Mouse (Mus musculus): Measurements from ENCODE around the gene Prim2. TPM values are rescaled to one million over a fixed set of nuclear protein-coding genes. Genes with fewer than 3 reads are reported as not detected.
A peak's percentile ranks its signal among the peaks of the same experiment; 100 is the strongest.

Gene Prim2
- polyA plus RNA-seq, 1 experiment from 2014 or later, result 30.5 TPM

DNA sequence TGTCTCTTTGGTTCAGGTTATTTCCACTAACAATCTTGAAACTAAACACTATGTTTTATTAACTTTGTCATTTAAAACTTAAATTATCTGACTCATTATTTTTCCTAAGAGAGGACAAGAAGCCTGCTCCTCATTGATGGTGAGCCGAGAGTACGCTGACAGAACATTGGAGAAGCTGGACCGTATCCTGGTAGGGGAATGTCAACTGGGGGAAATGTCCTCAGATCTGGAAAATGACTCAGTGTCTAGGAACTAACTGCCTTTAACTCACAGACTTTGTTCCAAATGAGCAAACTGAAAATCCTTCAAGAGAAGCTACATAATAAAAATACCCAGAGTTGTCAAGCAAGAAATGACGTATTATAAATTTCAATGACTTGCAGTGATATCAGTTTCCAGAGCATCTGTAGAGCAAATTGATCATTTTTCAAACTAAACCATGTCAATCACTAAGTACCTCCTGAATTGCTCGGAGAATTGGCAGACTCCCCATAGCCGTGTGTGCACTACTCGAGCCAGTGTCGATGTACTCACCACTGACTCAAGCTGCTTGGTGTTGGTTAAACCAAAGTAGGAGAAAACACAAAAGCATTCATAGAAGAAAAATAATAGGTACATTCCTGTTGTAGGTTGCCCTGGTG lies 20.0 kb upstream of the Prim2 start:
- Histone ChIP-seq H3K4me1 (ENCODE audit: control insufficient read depth, insufficient read depth, low read length) (no peaks in the 10 kb centered on the region), H3K4me3 (replicated peaks; ENCODE audit: low read length) (no peak overlapping the region), H3K27me3 (ENCODE audit: control insufficient read depth, insufficient read depth, low read length) (no peaks in the 10 kb centered on the region), H3K27ac (ENCODE audit: low read length) (no peak overlapping the region), H3K9ac (ENCODE audit: low read length) (no peak overlapping the region), H3K4me2 (ENCODE audit: low read depth, low read length) (no peak overlapping the region), H3K36me3 (ENCODE audit: control insufficient read depth, insufficient read depth, low read length) (no peaks in the 10 kb centered on the region), H3K9me3 (replicated peaks; ENCODE audit: control insufficient read depth, low read length) (no peaks in the 10 kb centered on the region)
- no peak for ATAC-seq (ENCODE audit: insufficient read depth, low FRiP score)
- WGBS, result 58% methylated on average over 8 of the region's 8 CpGs

DNA sequence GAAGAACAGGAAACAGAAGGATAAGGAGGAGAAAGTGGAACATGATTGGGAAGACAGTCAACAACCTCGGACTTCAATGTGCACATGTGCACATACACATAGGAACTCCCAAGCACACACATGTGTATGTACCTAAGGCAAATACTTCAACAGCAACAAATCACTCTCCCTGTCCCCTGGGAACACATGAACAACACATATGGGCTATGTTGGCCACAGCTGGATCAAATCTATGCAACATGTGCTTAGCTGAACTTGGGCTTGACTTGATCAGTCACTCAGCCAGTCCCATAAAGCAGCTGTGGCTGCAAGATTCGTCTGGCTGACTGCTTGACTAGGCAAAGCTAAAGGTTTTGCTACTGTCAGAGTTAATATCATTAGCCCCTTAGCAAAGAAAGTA lies 19.2 kb upstream of the Prim2 start:
- no peak overlapping the region for H3K9ac ChIP-seq (ENCODE audit: low read length)
- H3K36me3 ChIP-seq (ENCODE audit: control insufficient read depth, insufficient read depth, low read length), result no peaks in the 10 kb centered on the region
- no peaks in the 10 kb centered on the region for H3K27me3 ChIP-seq (ENCODE audit: control insufficient read depth, insufficient read depth, low read length)
- no peak overlapping the region for H3K4me2 ChIP-seq (ENCODE audit: low read depth, low read length)
- H3K27ac ChIP-seq (ENCODE audit: low read length), result no peak overlapping the region
- no peaks in the 10 kb centered on the region for H3K4me1 ChIP-seq (ENCODE audit: control insufficient read depth, insufficient read depth, low read length)
- no peak overlapping the region for H3K4me3 ChIP-seq (replicated peaks; ENCODE audit: low read length)
- no peaks in the 10 kb centered on the region for H3K9me3 ChIP-seq (replicated peaks; ENCODE audit: control insufficient read depth, low read length)
- 47% methylated on average over 2 of the region's 2 CpGs for WGBS
- ATAC-seq (ENCODE audit: insufficient read depth, low FRiP score), result no peak

DNA sequence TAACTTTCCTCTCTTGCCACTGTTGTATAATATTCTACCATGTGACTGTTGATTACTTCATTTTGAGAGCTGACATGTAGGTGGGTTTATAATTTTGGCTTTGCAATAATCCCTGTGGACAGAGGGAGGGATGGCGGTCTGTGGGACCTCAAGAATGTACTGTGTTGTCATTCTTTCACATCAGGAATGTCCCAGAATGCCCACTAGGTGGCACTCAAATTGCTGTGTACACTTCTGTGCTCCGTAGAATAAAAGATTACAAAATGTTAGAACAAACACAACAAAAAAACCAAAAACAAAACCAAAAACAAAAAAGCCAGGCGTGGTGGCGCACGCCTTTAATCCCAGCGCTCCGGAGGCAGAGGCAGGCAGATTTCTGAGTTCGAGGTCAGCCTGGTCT lies 14.9 kb upstream of the Prim2 start:
- H3K4me2 ChIP-seq (ENCODE audit: low read depth, low read length), result no peak overlapping the region
- WGBS, result 66% methylated on average over 8 of the region's 8 CpGs
- H3K9me3 ChIP-seq (replicated peaks; ENCODE audit: control insufficient read depth, low read length), result no peaks in the 10 kb centered on the region
- no peaks in the 10 kb centered on the region for H3K27me3 ChIP-seq (ENCODE audit: control insufficient read depth, insufficient read depth, low read length)
- H3K36me3 ChIP-seq (ENCODE audit: control insufficient read depth, insufficient read depth, low read length), result no peaks in the 10 kb centered on the region
- H3K4me3 ChIP-seq (replicated peaks; ENCODE audit: low read length), result no peak overlapping the region
- no peak for ATAC-seq (ENCODE audit: insufficient read depth, low FRiP score)
- no peak overlapping the region for H3K27ac ChIP-seq (ENCODE audit: low read length)
- H3K4me1 ChIP-seq (ENCODE audit: control insufficient read depth, insufficient read depth, low read length), result no peaks in the 10 kb centered on the region
- no peak overlapping the region for H3K9ac ChIP-seq (ENCODE audit: low read length)

DNA sequence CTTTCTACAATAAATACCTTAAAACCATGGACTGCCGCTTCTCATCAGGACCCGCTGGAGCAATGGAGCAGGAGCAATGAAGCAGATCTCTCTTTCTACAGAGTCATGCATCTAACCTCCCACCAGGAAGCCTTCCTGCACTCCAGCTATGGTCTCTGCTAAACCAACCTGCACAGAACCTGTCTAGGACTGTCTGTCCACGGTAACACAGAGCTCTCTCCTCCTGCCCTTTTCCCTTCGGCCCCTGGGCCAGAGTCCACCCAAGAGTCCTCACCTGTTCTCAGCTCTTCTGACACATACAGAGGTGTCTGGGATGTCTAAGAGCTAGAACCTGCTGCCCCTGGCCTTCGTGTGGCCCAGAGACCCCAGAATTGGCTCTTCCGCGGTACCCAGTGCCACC lies 11.3 kb upstream of the Prim2 start:
- H3K27me3 ChIP-seq (ENCODE audit: control insufficient read depth, insufficient read depth, low read length), result no peaks in the 10 kb centered on the region
- no peaks in the 10 kb centered on the region for H3K9me3 ChIP-seq (replicated peaks; ENCODE audit: control insufficient read depth, low read length)
- H3K36me3 ChIP-seq (ENCODE audit: control insufficient read depth, insufficient read depth, low read length), result no peaks in the 10 kb centered on the region
- no peak overlapping the region for H3K9ac ChIP-seq (ENCODE audit: low read length)
- H3K4me2 ChIP-seq (ENCODE audit: low read depth, low read length), result no peak overlapping the region
- WGBS, result 93% methylated on average over 7 of the region's 7 CpGs
- no peaks in the 10 kb centered on the region for H3K4me1 ChIP-seq (ENCODE audit: control insufficient read depth, insufficient read depth, low read length)
- no peak overlapping the region for H3K4me3 ChIP-seq (replicated peaks; ENCODE audit: low read length)
- H3K27ac ChIP-seq (ENCODE audit: low read length), result no peak overlapping the region
- ATAC-seq (ENCODE audit: insufficient read depth, low FRiP score), result no peak

DNA sequence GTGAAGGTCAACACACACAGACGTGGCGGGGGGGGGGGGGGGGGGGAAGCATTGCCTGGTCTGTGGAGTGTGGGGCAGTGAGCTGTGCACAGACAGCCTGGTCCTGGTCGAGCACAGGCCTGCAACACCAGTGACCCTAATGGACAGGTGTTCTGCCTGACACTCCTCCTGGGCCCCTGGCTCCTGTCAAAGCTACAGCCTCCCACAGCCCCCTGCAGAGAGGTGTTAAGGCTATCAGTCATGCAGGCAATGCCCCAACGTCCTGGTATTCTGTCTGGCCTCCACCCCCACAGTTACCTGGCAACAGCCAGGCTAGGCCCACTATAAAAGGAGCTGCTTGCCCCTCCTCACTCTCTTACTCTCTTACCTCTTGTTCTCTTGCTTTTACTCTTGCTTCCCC lies 10.8 kb upstream of the Prim2 start:
- no peaks in the 10 kb centered on the region for H3K36me3 ChIP-seq (ENCODE audit: control insufficient read depth, insufficient read depth, low read length)
- no peak overlapping the region for H3K4me2 ChIP-seq (ENCODE audit: low read depth, low read length)
- H3K9me3 ChIP-seq (replicated peaks; ENCODE audit: control insufficient read depth, low read length), result no peaks in the 10 kb centered on the region
- no peak overlapping the region for H3K4me3 ChIP-seq (replicated peaks; ENCODE audit: low read length)
- no peak overlapping the region for H3K27ac ChIP-seq (ENCODE audit: low read length)
- 51% methylated on average over 3 of the region's 4 CpGs for WGBS
- no peaks in the 10 kb centered on the region for H3K27me3 ChIP-seq (ENCODE audit: control insufficient read depth, insufficient read depth, low read length)
- no peak for ATAC-seq (ENCODE audit: insufficient read depth, low FRiP score)
- H3K9ac ChIP-seq (ENCODE audit: low read length), result no peak overlapping the region
- H3K4me1 ChIP-seq (ENCODE audit: control insufficient read depth, insufficient read depth, low read length), result no peaks in the 10 kb centered on the region

DNA sequence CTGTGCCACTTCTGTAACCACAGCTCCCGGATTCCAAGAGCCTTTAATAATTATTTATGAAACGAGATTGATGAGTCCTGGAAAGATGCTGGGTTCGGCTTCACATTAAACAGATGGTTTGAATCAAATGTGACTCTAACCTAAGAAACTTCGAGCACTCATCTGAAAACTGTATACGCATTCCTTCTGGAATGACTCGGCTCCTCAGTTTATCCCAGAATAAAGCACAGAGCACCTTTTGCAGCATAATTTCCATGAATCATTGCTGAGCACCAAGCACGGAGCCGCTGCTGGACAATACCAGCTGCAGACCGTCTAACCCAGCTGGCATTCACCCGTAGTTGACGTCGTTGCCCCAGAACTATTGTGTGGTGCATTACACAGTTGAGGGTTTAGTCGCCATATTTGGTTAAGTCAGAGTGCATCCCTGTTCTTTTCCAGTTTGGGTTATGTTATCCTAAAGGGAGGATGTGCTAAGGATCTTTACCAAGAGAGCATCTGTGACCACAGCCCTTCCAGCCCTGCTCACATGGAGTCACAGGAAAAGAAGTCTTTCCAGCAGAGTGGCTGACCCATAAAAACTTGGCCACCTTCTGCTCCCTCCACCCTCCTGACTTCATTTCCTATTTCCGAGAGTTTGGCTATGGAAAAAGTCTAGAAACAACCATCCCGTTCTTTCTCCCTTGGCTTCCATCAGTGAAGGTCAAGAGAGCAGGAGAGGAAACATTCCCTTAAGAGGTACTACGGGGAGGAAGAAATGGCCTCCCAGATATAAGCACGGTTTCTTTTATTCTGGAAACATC lies 3.8 kb upstream of the Prim2 start:
- H3K9ac ChIP-seq (ENCODE audit: low read length), result no peak overlapping the region
- no peaks in the 10 kb centered on the region for H3K36me3 ChIP-seq (ENCODE audit: control insufficient read depth, insufficient read depth, low read length)
- H3K4me2 ChIP-seq (ENCODE audit: low read depth, low read length), result peak overlapping the region; percentile 30
- 36% methylated on average over 17 of the region's 17 CpGs for WGBS
- no peaks in the 10 kb centered on the region for H3K27me3 ChIP-seq (ENCODE audit: control insufficient read depth, insufficient read depth, low read length)
- H3K4me3 ChIP-seq (replicated peaks; ENCODE audit: low read length), result no peak overlapping the region
- peaks cover 3% of the 10 kb centered on the region; the same call in 1 of the 2 replicates for H3K4me1 ChIP-seq (ENCODE audit: control insufficient read depth, insufficient read depth, low read length)
- ATAC-seq (ENCODE audit: insufficient read depth, low FRiP score), result peak; percentile 25; the same call in 1 of the 2 replicates
- H3K27ac ChIP-seq (ENCODE audit: low read length), result peak overlapping the region; percentile 31; the same call in 1 of the 2 replicates
- H3K9me3 ChIP-seq (replicated peaks; ENCODE audit: control insufficient read depth, low read length), result no peaks in the 10 kb centered on the region

DNA sequence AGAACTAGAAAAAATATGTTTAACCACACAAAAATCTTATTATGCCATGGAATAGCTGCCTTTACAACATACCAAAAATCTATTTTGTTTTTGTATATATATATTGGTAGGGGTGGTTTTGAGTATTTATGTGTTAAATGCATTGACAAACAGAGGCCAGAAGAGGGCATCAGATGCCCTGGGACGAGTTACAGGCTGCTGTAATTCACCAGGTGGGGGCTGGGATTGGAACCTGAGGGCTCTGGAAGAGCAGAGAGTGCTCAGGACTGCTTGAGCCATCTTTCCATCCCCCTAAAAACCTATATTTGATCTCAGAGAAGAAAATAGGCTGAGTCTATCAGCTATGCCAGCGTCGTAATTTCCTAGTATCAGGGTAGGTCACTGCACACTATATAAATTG lies 2.9 kb upstream of the Prim2 start:
- H3K4me1 ChIP-seq (ENCODE audit: control insufficient read depth, insufficient read depth, low read length), result peaks cover 3% of the 10 kb centered on the region; the same call in 1 of the 2 replicates
- H3K36me3 ChIP-seq (ENCODE audit: control insufficient read depth, insufficient read depth, low read length), result no peaks in the 10 kb centered on the region
- no peaks in the 10 kb centered on the region for H3K27me3 ChIP-seq (ENCODE audit: control insufficient read depth, insufficient read depth, low read length)
- H3K4me3 ChIP-seq (replicated peaks; ENCODE audit: low read length), result no peak overlapping the region
- 19% methylated on average over 3 of the region's 3 CpGs for WGBS
- H3K27ac ChIP-seq (ENCODE audit: low read length), result no peak overlapping the region
- no peaks in the 10 kb centered on the region for H3K9me3 ChIP-seq (replicated peaks; ENCODE audit: control insufficient read depth, low read length)
- ATAC-seq (ENCODE audit: insufficient read depth, low FRiP score), result no peak
- no peak overlapping the region for H3K9ac ChIP-seq (ENCODE audit: low read length)
- no peak overlapping the region for H3K4me2 ChIP-seq (ENCODE audit: low read depth, low read length)

DNA sequence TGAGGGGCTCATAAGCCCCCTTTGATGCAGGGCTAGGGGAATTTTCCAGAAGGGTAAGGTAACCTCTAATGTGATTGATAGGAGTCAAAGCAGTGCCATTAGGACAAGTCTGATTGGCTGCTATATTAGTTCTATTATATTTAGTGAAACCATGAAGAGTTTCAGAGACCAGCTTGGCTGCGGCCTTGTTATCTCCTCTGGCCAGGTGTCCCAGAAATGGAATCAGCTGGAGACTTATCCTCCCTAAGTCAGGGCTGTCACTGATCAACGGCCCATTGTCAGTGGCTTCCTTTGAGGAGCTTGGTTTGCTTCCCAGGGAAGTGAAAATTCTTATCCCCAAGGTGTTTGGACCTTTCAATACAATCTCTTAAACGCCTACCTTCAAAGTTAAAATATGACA lies 2.5 kb upstream of the Prim2 start:
- WGBS, result 65% methylated on average over 3 of the region's 3 CpGs
- no peaks in the 10 kb centered on the region for H3K9me3 ChIP-seq (replicated peaks; ENCODE audit: control insufficient read depth, low read length)
- ATAC-seq (ENCODE audit: insufficient read depth, low FRiP score), result no peak

DNA sequence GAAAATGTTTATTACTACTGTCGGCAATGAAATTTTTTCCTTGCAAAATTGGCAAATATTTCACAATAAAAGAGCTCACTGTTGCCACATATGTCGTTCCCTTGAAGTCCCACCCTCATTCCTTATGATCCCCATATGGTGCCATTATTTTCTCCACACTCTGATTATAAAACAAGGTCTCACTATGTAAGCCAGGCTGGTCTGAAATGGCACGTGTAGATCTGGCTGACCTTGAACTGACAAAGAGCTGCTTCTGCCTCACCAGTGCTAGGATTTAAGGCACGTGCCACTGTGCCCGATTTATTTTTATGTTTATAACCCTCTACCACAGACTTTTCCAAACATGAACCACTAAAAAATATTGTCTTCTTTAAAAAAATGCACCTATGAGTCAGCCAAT lies 1.8 kb upstream of the Prim2 start:
- no peak for ATAC-seq (ENCODE audit: insufficient read depth, low FRiP score)
- no peaks in the 10 kb centered on the region for H3K9me3 ChIP-seq (replicated peaks; ENCODE audit: control insufficient read depth, low read length)
- H3K4me3 ChIP-seq (replicated peaks; ENCODE audit: low read length), result no peak overlapping the region
- H3K4me2 ChIP-seq (ENCODE audit: low read depth, low read length), result no peak overlapping the region
- no peaks in the 10 kb centered on the region for H3K27me3 ChIP-seq (ENCODE audit: control insufficient read depth, insufficient read depth, low read length)
- H3K9ac ChIP-seq (ENCODE audit: low read length), result no peak overlapping the region
- 55% methylated on average over 5 of the region's 5 CpGs for WGBS
- H3K27ac ChIP-seq (ENCODE audit: low read length), result no peak overlapping the region
- no peaks in the 10 kb centered on the region for H3K36me3 ChIP-seq (ENCODE audit: control insufficient read depth, insufficient read depth, low read length)
- peaks cover 3% of the 10 kb centered on the region; the same call in 1 of the 2 replicates for H3K4me1 ChIP-seq (ENCODE audit: control insufficient read depth, insufficient read depth, low read length)

More for the DNA sequence above, 2.5 kb upstream of the Prim2 start:
- no peak overlapping the region for H3K4me3 ChIP-seq (replicated peaks; ENCODE audit: low read length)
- H3K27ac ChIP-seq (ENCODE audit: low read length), result no peak overlapping the region
- H3K27me3 ChIP-seq (ENCODE audit: control insufficient read depth, insufficient read depth, low read length), result no peaks in the 10 kb centered on the region
- H3K4me2 ChIP-seq (ENCODE audit: low read depth, low read length), result no peak overlapping the region
- no peaks in the 10 kb centered on the region for H3K36me3 ChIP-seq (ENCODE audit: control insufficient read depth, insufficient read depth, low read length)
- H3K9ac ChIP-seq (ENCODE audit: low read length), result no peak overlapping the region
- peaks cover 3% of the 10 kb centered on the region; the same call in 1 of the 2 replicates for H3K4me1 ChIP-seq (ENCODE audit: control insufficient read depth, insufficient read depth, low read length)

Data from stomach, embryonic 16.5 days (tissue).